Mouse (Mus musculus): ENCODE measurements around the gene Gm9817.

DNA sequence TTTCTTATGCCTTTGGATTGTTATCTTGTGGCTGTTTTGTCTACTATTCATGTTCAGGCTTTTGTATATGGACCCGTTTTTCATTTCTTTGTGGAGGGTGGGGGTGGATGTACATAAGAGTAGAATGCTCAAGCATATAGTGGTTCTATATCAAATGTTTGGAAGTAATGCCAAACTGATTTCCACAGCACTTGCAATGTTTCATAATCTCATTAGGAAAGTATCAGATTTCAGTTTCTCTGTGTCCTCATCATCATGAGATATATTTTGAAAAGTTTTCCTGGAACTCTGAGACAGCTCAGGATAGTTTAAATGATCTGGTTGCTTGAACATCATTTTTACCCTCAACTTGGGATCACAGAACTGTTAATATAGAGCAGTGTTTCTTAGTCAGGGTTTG, 48.7 kb upstream of the Gm9817 start:
- TF ChIP-seq POLR2A (IDR thresholded peaks at IDR 0.05; ENCODE audit: low read depth, low read length) (no peak), CTCF (IDR thresholded peaks at IDR 0.05; ENCODE audit: extremely low read depth, insufficient read depth, insufficient read length, insufficient replicate concordance) (no peak)
